Mouse (Mus musculus): ENCODE results near the gene Sdk2. TPM values are rescaled to one million over a fixed set of nuclear protein-coding genes. Genes with fewer than 3 reads are reported as not detected.
A peak's percentile ranks its signal among the peaks of the same experiment; 100 is the strongest.

The Sdk2 gene
- polyA plus RNA-seq, 1 experiment from 2014 or later: 0.66 TPM

DNA sequence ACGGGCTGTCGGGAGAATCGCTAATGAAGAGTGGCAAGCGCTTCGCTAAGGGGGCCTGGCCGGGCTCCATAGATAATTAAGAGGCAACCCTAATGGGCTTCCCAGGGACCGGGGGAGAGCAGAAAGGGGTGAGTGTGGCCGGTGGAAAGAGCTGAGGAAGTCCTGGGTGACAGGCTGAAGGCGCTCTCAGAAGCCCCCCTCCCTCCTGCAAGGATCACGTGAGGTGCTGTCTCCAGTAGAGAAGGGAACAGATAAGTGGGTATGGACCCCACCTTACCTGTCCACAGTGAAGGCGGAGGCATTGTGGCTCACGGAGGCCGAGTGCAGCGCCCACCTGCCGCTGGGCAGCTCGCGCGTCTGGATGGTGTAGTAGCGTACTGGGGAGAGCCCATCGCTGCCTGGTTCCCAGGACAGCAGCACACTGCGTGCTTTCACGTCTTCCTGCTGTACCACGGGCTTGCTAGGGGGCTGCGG lies 238.7 kb downstream of the Sdk2 start:
- Histone ChIP-seq H3K4me3 (no peak overlapping the region), H3K4me1 (peaks cover 6% of the 10 kb centered on the region; the same call in 1 of the 2 replicates), H3K27me3 (ENCODE audit: low read depth, poor library complexity, severe bottlenecking) (0 out of 2 replicates have a peak, but pooled peaks cover 12% of the 10 kb centered on the region), H3K9me3 (replicated peaks) (no peaks in the 10 kb centered on the region), H3K36me3 (no peaks in the 10 kb centered on the region), H3K27ac (no peak overlapping the region)
- no peak for DNase-seq (ENCODE audit: low spot score)
- 37% methylated on average over 24 of the region's 24 CpGs for WGBS

DNA sequence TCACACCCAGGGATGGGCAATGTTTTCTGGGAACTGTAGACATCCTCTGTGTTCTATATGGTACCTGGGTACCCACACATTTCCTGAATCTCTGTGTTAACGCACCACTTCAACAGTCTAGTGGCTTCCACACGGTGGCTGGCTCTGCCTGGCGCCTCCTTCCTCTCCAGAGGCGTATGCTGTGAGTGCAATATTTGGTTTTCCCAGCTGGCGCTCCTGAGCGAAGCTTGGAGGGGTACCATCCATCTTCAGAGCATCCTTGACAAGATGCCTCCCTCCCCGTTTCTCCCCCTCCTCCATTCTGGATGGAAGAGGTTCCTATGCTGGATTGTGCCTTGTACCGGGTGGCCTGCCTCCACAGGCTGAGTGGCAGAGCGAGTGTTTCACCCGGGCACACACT lies 246.8 kb downstream of the Sdk2 start:
- WGBS: 88% methylated on average over 10 of the region's 10 CpGs
- H3K27ac ChIP-seq: no peak overlapping the region
- DNase-seq (ENCODE audit: low spot score): no peak
- peaks cover 4% of the 10 kb centered on the region; the same call in 1 of the 2 replicates for H3K4me1 ChIP-seq
- H3K36me3 ChIP-seq: no peaks in the 10 kb centered on the region
- no peaks in the 10 kb centered on the region for H3K27me3 ChIP-seq (ENCODE audit: low read depth, poor library complexity, severe bottlenecking)
- H3K4me3 ChIP-seq: no peak overlapping the region
- H3K9me3 ChIP-seq (replicated peaks): no peaks in the 10 kb centered on the region

- Histone ChIP-seq H3K27ac (no peak overlapping the region), H3K27me3 (ENCODE audit: low read depth, poor library complexity, severe bottlenecking) (no peaks in the 10 kb centered on the region), H3K9me3 (replicated peaks) (no peaks in the 10 kb centered on the region), H3K4me3 (no peak overlapping the region), H3K4me1 (peaks cover 4% of the 10 kb centered on the region; the same call in 1 of the 2 replicates), H3K36me3 (no peaks in the 10 kb centered on the region)
- WGBS: 64% methylated on average over 1 of the region's 1 CpGs
- DNase-seq (ENCODE audit: low spot score): no peak
Measured at GRCm38 (mm10) chr11:113819001-113819400, 247.8 kb downstream of the Sdk2 start.

DNA sequence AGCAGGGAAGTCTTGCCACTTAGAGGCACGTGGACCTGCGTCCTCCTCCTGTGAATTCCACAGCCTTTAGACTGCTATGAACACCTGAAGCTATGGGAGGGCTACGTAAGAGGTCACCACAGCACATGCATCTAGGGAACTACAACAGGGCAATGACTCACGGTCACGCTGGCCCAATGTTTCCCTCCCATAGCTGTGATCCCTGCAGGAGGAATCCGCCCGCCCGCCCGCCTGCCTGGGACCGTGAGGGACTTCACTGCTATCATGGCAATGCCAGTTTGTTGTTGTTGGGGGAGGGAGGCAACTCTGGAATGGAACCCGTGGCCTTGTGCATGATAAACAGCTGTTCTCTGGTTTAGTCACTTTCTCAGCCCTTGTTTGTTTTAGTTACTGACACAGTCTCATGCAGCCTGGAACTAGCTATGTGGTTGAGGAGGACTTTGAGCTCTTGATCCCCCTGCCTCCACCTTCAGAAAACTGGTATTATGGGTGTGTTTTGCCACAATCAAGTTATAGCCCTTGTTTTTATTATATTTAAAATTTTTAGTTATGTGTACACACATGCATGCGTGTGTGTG lies 249.8 kb downstream of the Sdk2 start:
- Histone ChIP-seq H3K36me3 (no peaks in the 10 kb centered on the region), H3K27ac (no peak overlapping the region), H3K9me3 (replicated peaks) (no peaks in the 10 kb centered on the region), H3K4me3 (no peak overlapping the region), H3K27me3 (ENCODE audit: low read depth, poor library complexity, severe bottlenecking) (no peaks in the 10 kb centered on the region), H3K4me1 (no peaks in the 10 kb centered on the region)
- WGBS: 80% methylated on average over 12 of the region's 12 CpGs
- DNase-seq (ENCODE audit: low spot score): no peak

GRCm38 (mm10) chr11:113816439-113816838 lies 250.4 kb downstream of the Sdk2 start:
- H3K27ac ChIP-seq: no peak overlapping the region
- no peak for DNase-seq (ENCODE audit: low spot score)
- H3K4me1 ChIP-seq: peaks cover 5% of the 10 kb centered on the region
- no peaks in the 10 kb centered on the region for H3K27me3 ChIP-seq (ENCODE audit: low read depth, poor library complexity, severe bottlenecking)
- H3K9me3 ChIP-seq (replicated peaks): no peaks in the 10 kb centered on the region
- no peak overlapping the region for H3K4me3 ChIP-seq
- 95% methylated on average over 4 of the region's 4 CpGs for WGBS
- H3K36me3 ChIP-seq: no peaks in the 10 kb centered on the region

- WGBS: 61% methylated on average over 20 of the region's 20 CpGs
- H3K27ac ChIP-seq: peak overlapping the region; percentile 61; the same call in 1 of the 2 replicates
- no peaks in the 10 kb centered on the region for H3K27me3 ChIP-seq (ENCODE audit: low read depth, poor library complexity, severe bottlenecking)
- H3K9me3 ChIP-seq (replicated peaks): no peaks in the 10 kb centered on the region
- no peak overlapping the region for H3K4me3 ChIP-seq
- H3K36me3 ChIP-seq: no peaks in the 10 kb centered on the region
- H3K4me1 ChIP-seq: peaks cover 28% of the 10 kb centered on the region
- DNase-seq (ENCODE audit: low spot score): no peak
Measured at GRCm38 (mm10) chr11:113811546-113812339, 255.1 kb downstream of the Sdk2 start.

- WGBS: 51% methylated on average over 24 of the region's 24 CpGs
- DNase-seq (ENCODE audit: low spot score): peak; percentile 95
- no peaks in the 10 kb centered on the region for H3K27me3 ChIP-seq (ENCODE audit: low read depth, poor library complexity, severe bottlenecking)
- no peaks in the 10 kb centered on the region for H3K9me3 ChIP-seq (replicated peaks)
- H3K36me3 ChIP-seq: no peaks in the 10 kb centered on the region
- H3K4me1 ChIP-seq: peaks cover 36% of the 10 kb centered on the region
- H3K4me3 ChIP-seq: no peak overlapping the region; the same call in 1 of the 2 replicates
- peak overlapping the region; percentile 79 for H3K27ac ChIP-seq
Measured at GRCm38 (mm10) chr11:113810638-113811545, 256.0 kb downstream of the Sdk2 start.

DNA sequence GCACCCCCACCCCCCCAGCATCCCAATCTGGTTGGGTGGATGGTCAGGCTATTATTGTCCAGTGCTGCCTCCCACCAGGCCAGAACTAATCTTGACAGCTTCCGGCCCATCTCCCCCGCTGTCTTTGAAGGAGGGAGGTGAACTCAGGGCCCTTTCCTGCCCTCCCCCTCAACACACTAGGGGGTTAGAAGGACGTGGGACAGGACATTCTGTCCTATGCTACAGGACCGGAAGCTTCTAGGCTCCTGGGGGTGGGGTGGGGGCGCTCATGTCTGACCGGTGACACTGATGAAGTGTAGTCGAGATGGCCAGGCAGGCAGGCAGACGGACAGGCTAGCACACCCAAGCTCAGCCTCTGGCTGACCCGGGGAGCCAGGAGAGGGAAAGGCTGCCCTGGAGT lies 259.8 kb downstream of the Sdk2 start:
- no peaks in the 10 kb centered on the region for H3K9me3 ChIP-seq (replicated peaks)
- H3K27ac ChIP-seq: peak overlapping the region; percentile 47
- WGBS: 10% methylated on average over 9 of the region's 9 CpGs
- H3K36me3 ChIP-seq: no peaks in the 10 kb centered on the region
- peaks cover 57% of the 10 kb centered on the region for H3K4me1 ChIP-seq
- no peak for DNase-seq (ENCODE audit: low spot score)
- H3K4me3 ChIP-seq: no peak overlapping the region
- H3K27me3 ChIP-seq (ENCODE audit: low read depth, poor library complexity, severe bottlenecking): no peaks in the 10 kb centered on the region

DNA sequence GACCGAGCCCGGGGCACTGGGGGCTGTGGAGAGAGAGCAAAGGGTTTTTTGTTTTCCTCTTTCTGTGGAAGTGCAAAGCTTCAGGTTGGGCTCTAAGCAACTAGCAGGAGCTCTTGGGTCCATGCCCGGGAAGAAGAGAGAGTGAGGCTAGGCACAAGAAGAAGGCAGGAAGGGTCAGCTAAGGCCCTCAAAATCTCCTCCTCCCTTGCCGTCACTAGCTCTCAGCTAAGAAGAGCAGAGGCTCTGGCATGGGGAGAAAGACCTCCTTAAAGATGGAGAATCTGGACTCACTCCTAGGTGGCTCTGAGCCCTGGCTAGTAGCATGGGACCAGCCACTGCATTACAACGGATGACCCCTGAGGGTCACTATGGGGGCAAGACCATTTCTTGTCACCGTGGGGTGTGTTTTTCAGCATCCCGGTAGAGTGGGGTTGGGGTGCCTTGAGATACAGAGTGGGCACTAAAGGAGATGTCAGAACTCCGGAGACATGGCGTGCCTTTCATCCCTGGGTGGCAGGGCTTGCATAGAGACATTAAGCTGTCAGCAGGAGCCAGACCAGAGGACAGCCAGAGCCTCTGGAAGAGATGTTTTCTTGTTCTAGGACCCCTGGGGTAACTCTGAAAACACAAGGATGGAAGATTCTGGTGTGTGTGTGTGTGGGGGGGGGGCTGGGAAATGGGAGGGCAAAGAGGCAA lies 260.3 kb downstream of the Sdk2 start:
- no peak overlapping the region for H3K4me3 ChIP-seq
- 34% methylated on average over 9 of the region's 9 CpGs for WGBS
- H3K4me1 ChIP-seq: peaks cover 58% of the 10 kb centered on the region
- H3K27ac ChIP-seq: peak overlapping the region; percentile 47
- H3K27me3 ChIP-seq (ENCODE audit: low read depth, poor library complexity, severe bottlenecking): no peaks in the 10 kb centered on the region
- DNase-seq (ENCODE audit: low spot score): no peak
- no peaks in the 10 kb centered on the region for H3K36me3 ChIP-seq
- H3K9me3 ChIP-seq (replicated peaks): no peaks in the 10 kb centered on the region

GRCm38 (mm10) chr11:113805974-113806373 lies 260.9 kb downstream of the Sdk2 start:
- Histone ChIP-seq H3K4me3 (no peak overlapping the region), H3K4me1 (peaks cover 53% of the 10 kb centered on the region), H3K36me3 (no peaks in the 10 kb centered on the region), H3K27ac (peak overlapping the region; percentile 47), H3K27me3 (ENCODE audit: low read depth, poor library complexity, severe bottlenecking) (no peaks in the 10 kb centered on the region), H3K9me3 (replicated peaks) (no peaks in the 10 kb centered on the region)
- no peak for DNase-seq (ENCODE audit: low spot score)
- WGBS: 69% methylated on average over 10 of the region's 10 CpGs

- no peak for DNase-seq (ENCODE audit: low spot score)
- H3K4me1 ChIP-seq: peaks cover 41% of the 10 kb centered on the region
- peak overlapping the region; percentile 50; the same call in 1 of the 2 replicates for H3K27ac ChIP-seq
- H3K36me3 ChIP-seq: no peaks in the 10 kb centered on the region
- no peaks in the 10 kb centered on the region for H3K9me3 ChIP-seq (replicated peaks)
- no peak overlapping the region for H3K4me3 ChIP-seq
- WGBS: 70% methylated on average over 9 of the region's 9 CpGs
- H3K27me3 ChIP-seq (ENCODE audit: low read depth, poor library complexity, severe bottlenecking): no peaks in the 10 kb centered on the region
Measured at GRCm38 (mm10) chr11:113803321-113803941, 263.4 kb downstream of the Sdk2 start.

- WGBS: 60% methylated on average over 12 of the region's 12 CpGs
- peaks cover 47% of the 10 kb centered on the region for H3K4me1 ChIP-seq
- no peak for DNase-seq (ENCODE audit: low spot score)
- H3K4me3 ChIP-seq: no peak overlapping the region
- no peaks in the 10 kb centered on the region for H3K27me3 ChIP-seq (ENCODE audit: low read depth, poor library complexity, severe bottlenecking)
- peak overlapping the region; percentile 50 for H3K27ac ChIP-seq
- no peaks in the 10 kb centered on the region for H3K9me3 ChIP-seq (replicated peaks)
- H3K36me3 ChIP-seq: no peaks in the 10 kb centered on the region
Measured at GRCm38 (mm10) chr11:113802456-113802855, 264.4 kb downstream of the Sdk2 start.
